Mouse (Mus musculus) naive thymus-derived CD4-positive, alpha-beta T cell, adult 5 months (primary cell): Measurements from ENCODE around the gene Ubald1. TPM values are rescaled to one million over a fixed set of nuclear protein-coding genes. Genes with fewer than 3 reads are reported as not detected.

Source experiments
- polyA plus RNA-seq: library from polyadenylated mRNA; unstranded; fragments of 100-300 nt; shearing (Covaris generic); gene quantifications from one replicate; pipeline ENCODE4 v1.2.1, GENCODE M21; 2017

Gene Ubald1
- 104 TPM for polyA plus RNA-seq

DNA sequence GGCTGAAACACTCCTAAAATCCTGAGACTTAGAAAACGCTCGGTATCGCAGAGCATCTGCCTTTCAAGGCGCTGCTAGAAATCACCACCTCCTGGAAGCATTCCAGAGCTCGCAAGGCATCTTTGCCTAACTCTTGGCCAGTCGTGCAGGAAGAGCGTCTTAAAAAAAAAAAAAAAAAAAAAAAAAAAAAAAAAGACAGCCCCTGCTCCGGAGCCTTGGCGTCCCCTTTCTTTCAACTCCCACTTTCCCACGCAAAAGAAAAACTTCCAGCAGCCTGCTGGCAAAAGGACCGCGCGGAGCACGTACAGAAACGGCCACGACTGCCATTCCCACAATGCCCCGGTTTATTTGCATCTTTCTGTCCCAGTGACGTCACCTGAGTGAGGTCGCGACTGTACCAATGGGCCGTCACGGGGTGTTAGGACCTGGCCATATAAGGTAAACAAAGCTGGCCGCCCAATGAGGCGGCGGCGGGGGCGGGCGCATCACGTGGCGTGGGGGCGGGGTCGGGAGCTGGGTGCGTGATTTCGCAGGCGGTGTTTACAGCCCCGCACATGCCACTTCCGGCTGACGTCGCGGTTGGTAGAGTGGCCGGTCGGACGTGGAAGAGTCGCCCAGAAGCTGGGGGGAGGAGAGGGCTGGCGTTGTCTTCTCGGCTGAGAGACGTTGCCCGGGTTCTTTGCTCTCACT lies at the start of gene Ubald1:
Gene Ubald1 (minus strand): TSS at position 180 of the 690 bp plus-strand sequence.

DNA sequence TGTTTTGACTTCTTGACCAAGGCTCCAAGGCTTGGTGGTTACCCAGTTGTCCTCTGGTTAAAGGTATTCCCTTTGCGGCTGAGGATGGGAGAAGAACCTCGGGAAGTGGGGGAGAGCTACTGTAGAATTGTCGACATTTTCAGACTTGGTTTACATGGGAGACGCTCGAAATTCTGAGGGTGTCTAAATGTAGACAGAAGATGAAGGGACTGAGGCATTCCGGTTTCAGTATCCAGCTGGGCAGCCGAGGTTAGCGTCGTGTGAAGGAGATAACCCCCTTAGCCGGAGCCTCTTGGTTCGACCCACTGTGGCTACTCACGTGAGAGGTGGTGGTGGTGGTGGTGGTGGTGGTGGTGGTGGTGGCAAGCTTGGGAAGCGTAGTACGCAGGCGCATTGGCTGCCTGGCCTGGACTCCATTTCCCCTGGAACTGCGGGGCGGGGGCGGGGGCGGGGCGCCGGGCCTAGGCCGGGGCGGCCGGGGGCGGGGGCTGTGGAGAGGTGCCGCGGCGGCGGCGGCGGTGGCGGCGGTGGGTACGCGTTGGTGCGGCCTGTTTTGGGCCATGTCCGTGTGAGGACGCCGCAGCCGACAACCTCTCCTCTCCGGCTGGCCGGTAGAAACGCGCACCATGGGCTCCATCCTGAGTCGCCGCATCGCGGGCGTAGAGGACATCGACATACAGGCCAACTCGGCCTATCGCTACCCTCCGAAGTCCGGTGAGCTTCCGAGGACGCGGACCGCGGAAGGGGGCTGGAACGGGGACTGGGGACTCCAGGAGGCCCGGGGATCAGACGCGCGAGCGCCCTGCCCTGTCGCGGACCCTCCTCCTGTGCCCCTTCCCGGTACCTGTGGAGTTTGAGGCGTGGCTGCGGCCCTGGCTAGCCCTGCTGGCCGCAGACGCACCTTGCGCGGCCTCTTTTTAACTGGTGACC lies 5.9 kb upstream of the Ubald1 start, which contains the start of gene Mgrn1:
Gene Mgrn1 (plus strand): TSS at position 490 of the 930 bp plus-strand sequence.

GRCm38 (mm10) chr16:4835191-4835590 lies 44.9 kb downstream of the Ubald1 start, which contains the start of gene 4930562C15Rik:
Gene 4930562C15Rik, plus strand, starts transcription at chr16:4835416.

Other genes with a start within 250 kb of the Ubald1 start
- 1.3 TPM for gene Vasn, start 240.4 kb downstream of the Ubald1 start, polyA plus RNA-seq
- 34.8 TPM for gene Dnaja3, start 240.3 kb downstream of the Ubald1 start, polyA plus RNA-seq
- 119 TPM for gene Coro7, start 200.5 kb downstream of the Ubald1 start, polyA plus RNA-seq
- gene Nmral1, start 161.0 kb downstream of the Ubald1 start, polyA plus RNA-seq = 2.0 TPM
- 67.4 TPM for gene Hmox2, start 154.0 kb downstream of the Ubald1 start, polyA plus RNA-seq
- 91.3 TPM for gene Cdip1, start 90.0 kb downstream of the Ubald1 start, polyA plus RNA-seq
- gene 4930562C15Rik, start 44.9 kb downstream of the Ubald1 start, polyA plus RNA-seq = not detected
- 61.7 TPM for gene Mgrn1, start 5.9 kb upstream of the Ubald1 start, polyA plus RNA-seq
- gene Nudt16l1, start 58.4 kb upstream of the Ubald1 start, polyA plus RNA-seq = 64.3 TPM
- 69.7 TPM for gene Anks3, start 83.9 kb upstream of the Ubald1 start, polyA plus RNA-seq
- gene Sept12, start 117.5 kb upstream of the Ubald1 start, polyA plus RNA-seq = not detected
- not detected for gene Smim22, start 127.0 kb upstream of the Ubald1 start, polyA plus RNA-seq
- gene Rogdi, start 133.2 kb upstream of the Ubald1 start, polyA plus RNA-seq = 11.5 TPM
- gene Glyr1, start 169.5 kb upstream of the Ubald1 start, polyA plus RNA-seq = 156 TPM
- gene Ubn1, start 169.7 kb upstream of the Ubald1 start, polyA plus RNA-seq = 92.4 TPM